Mouse (Mus musculus): ENCODE results near the gene Slc29a3.

DNA sequence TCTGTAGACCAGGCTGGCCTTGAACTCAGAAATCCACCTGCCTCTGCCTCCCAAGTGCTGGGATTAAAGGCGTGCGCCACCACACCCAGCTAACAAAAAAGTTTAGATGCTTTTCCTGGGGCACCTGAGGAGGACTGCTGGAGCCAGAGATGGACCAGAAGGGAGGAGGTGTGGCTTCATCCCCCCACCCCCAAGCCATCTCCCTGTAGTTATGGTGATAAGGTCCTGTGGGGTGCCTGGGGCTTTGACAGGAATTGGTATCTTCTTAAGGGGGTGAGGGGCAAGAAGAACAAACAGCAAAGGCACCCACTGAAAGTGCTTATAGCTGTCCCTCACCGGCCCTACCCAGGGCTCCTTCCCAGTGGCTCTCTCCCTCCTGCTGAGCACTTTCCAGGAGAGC lies 25.7 kb downstream of the Slc29a3 start:
- TF ChIP-seq POLR2A (IDR thresholded peaks at IDR 0.05; ENCODE audit: borderline replicate concordance, extremely low read depth, insufficient read depth, insufficient read length, poor library complexity, severe bottlenecking) (no peak), CTCF (IDR thresholded peaks at IDR 0.05; ENCODE audit: borderline replicate concordance, extremely low read depth, insufficient read depth, insufficient read length) (no peak)
